ENCODE assay signal across 8 mouse cellular contexts in the genomic region with DNA sequence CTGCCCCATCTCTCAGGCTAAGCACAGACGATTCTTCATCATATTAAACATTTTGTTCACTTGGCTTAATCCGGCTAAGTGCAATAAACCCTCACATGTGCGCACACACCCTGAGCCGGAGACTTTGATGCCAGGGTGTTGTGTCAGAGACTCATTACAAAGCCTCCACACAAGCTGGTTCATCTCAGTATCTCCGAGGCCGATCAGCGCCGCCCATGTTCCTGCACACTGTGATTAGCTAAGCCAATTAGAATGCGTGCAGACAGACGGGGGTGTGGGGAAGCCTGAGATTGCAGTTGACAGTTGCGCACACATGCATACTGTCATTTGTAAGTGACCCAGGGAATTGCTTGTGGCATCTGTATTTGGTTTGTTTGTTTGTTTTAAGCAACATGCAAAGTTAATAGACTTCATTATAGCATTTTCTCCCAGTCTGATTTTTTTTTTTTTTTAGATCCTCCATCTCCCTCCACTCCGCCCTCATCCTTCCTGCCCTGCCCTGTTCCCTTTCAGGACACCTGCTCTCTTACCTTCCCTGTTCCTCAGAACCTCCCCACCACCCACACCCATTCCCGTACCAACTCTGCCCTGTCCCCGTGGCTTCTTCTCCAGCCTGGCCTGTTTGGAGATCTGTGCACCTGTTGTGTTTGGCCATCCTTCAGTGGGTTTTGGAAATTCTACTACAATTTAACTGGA.
DNase-seq lines count a peak whose midpoint lies in the region.

No protein-coding gene starts in this region.

- intact Hi-C loops in left cerebral cortex, postnatal 36 days (cut with DNase I): loop anchor here (5.0 kb wide), 1 partner anchor 60 kb away; no protein-coding TSS in a partner anchor

- peak; percentile 50 for DNase-seq in cerebellum, postnatal 14 days
- DNase-seq in cerebellum, adult 8-10 months: no peak
- DNase-seq in frontal cortex, postnatal 25 days (ENCODE audit: low spot score in 2 of 2): peak; percentile 18 to 39
- peak; percentile 43 to 46 for DNase-seq in left cerebral cortex, postnatal 36 days (ENCODE audit: low spot score in 2 of 2)
- DNase-seq in retina, postnatal 1 day: peak; percentile 89
- DNase-seq in yolk sac, embryonic 10.5 days (ENCODE audit: low spot score): no peak
- no peak for DNase-seq in cerebellum, postnatal 4 days (ENCODE audit: low spot score in 2 of 2)
- no peak for DNase-seq in ovary, postnatal 36 days (ENCODE audit: low spot score)

Comparison
In these comparisons a context has a peak if more than half of its experiments do, and no peak if none do; other contexts are left out.
1. DNase-seq: peak in cerebellum, postnatal 14 days (2 of 2), frontal cortex, postnatal 25 days (2 of 2), left cerebral cortex, postnatal 36 days (2 of 2) and retina, postnatal 1 day (single experiment); none in cerebellum, adult 8-10 months (single experiment), yolk sac, embryonic 10.5 days (single experiment), cerebellum, postnatal 4 days (0 of 2) and ovary, postnatal 36 days (single experiment).